Mouse (Mus musculus) limb, embryonic 15.5 days (tissue): Measurements from ENCODE around the gene Rbms1. TPM values are rescaled to one million over a fixed set of nuclear protein-coding genes. Genes with fewer than 3 reads are reported as not detected.

Experiments
- ATAC-seq: fragments of 200-750 bp; cut with Nextera tagmentation; 2 replicates; pipeline ENCODE4 v1.8.0; 2017; ENCODE audit warnings: low read depth, moderate TSS enrichment; ENCODE audit not compliant: insufficient number of reproducible peaks, low FRiP score, low TSS enrichment
- H3K27ac ChIP-seq: fragments of 300-500 bp; sonication (generic); 2 replicates; pipeline ENCODE4 v1.5.1; 2015; ENCODE audit warnings: moderate library complexity, mild to moderate bottlenecking, inconsistent platforms
- H3K27me3 ChIP-seq: fragments of 300-500 bp; sonication (generic); 2 replicates; pipeline ENCODE4 v1.6.1; 2015; ENCODE audit warnings: inconsistent platforms
- H3K36me3 ChIP-seq: fragments of 300-500 bp; sonication (generic); 2 replicates; pipeline ENCODE4 v1.6.1; 2015; ENCODE audit warnings: inconsistent platforms
- H3K4me1 ChIP-seq: fragments of 300-500 bp; sonication (generic); 2 replicates; pipeline ENCODE4 v1.6.1; 2015; ENCODE audit warnings: inconsistent platforms
- H3K4me2 ChIP-seq: fragments of 300-500 bp; sonication (generic); 2 replicates; pipeline ENCODE4 v1.6.1; 2015; ENCODE audit warnings: mild to moderate bottlenecking, inconsistent platforms
- H3K4me3 ChIP-seq: fragments of 300-500 bp; sonication (generic); 2 replicates; pipeline ENCODE4 v1.5.1; 2015; ENCODE audit warnings: mild to moderate bottlenecking, inconsistent platforms
- H3K9ac ChIP-seq: fragments of 300-500 bp; sonication (generic); 2 replicates; pipeline ENCODE4 v1.6.1; 2015; ENCODE audit warnings: inconsistent platforms
- H3K9me3 ChIP-seq: fragments of 300-500 bp; sonication (generic); 2 replicates; pipeline ENCODE4 v1.6.1; 2016; ENCODE audit warnings: inconsistent platforms
- WGBS: fragments of 180-500 bp; shearing (Covaris S2); methylation state at CpG from one replicate; pipeline ENCODE4 v1.1.7; 2015; 5-methylcytosine and 5-hydroxymethylcytosine counted together
- polyA plus RNA-seq: library from polyadenylated mRNA; unstranded; fragments of >200 nt; fragmentation: Nextera tagmentation; extraction: Ambion mirVana; gene quantifications from 2 replicates; pipeline ENCODE4 v1.2.1, GENCODE M21; 2015

Rbms1 gene
- polyA plus RNA-seq, 1 experiment from 2014 or later, result 138 TPM

DNA sequence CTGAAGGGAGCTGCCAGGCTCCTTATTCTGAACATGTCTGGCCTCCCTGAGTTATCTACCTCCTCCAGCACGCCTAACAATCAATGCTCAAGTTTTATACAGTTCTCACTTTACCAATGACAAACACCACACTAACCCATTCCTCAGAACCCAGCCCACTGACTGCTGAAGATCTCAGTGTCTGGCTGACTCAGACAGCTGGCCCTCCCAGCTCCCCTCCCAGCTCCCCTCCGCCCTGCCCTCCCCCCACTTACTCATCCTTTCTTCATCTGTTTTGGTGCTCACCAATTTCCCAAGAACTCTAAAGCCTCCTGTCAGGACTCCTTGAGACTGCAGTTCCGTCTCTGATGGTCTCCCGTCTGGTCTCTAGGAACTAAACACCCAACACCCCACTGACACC, 92.5 kb downstream of the Rbms1 start:
- WGBS, result 53% methylated on average over 4 of the region's 4 CpGs
- ATAC-seq, result no peak
- Histone ChIP-seq H3K9me3 (no peaks in the 10 kb centered on the region), H3K9ac (no peak overlapping the region), H3K36me3 (no peaks in the 10 kb centered on the region), H3K27ac (peak overlapping the region; percentile 18; the same call in 1 of the 2 replicates), H3K27me3 (no peaks in the 10 kb centered on the region), H3K4me1 (peaks cover 30% of the 10 kb centered on the region), H3K4me3 (no peak overlapping the region), H3K4me2 (no peak overlapping the region)

DNA sequence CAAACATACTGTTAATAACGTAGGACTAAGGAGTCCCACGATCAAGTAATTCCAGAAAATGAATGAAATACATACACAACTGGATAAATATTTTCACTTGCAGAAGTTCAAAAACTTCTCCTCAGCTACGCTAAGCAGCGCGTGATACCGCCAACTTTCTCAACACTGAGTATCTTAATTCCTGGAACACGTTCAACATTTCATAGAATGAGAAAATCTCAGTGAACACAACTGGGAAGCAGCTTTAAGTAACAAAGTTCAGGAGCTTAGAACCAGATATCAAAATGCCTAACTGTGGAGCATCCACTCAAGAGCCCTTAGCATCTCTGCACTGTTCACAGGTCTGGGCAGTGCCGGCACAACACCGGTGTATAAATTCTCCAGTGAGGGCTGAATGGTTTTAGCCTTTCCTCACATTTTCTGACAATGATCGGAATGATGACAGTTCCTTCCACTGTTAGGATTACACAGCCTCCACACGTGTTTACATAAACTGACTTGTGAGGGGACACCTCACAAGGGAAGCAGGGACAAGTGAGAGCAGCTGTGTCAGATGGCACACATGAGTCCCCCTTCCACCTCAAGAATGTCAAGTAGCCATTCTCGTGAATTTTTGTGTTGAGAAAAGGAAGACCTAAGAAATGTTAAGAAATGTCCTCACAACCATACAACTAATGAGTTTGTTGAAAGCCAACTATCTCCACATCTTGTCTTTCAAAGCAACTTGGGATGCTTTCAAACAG, 93.8 kb downstream of the Rbms1 start:
- no peak overlapping the region for H3K4me3 ChIP-seq
- no peak for ATAC-seq
- H3K27me3 ChIP-seq, result no peaks in the 10 kb centered on the region
- H3K9ac ChIP-seq, result no peak overlapping the region
- H3K4me2 ChIP-seq, result no peak overlapping the region
- peaks cover 40% of the 10 kb centered on the region for H3K4me1 ChIP-seq
- H3K27ac ChIP-seq, result no peak overlapping the region
- no peaks in the 10 kb centered on the region for H3K9me3 ChIP-seq
- no peaks in the 10 kb centered on the region for H3K36me3 ChIP-seq
- 77% methylated on average over 12 of the region's 12 CpGs for WGBS

DNA sequence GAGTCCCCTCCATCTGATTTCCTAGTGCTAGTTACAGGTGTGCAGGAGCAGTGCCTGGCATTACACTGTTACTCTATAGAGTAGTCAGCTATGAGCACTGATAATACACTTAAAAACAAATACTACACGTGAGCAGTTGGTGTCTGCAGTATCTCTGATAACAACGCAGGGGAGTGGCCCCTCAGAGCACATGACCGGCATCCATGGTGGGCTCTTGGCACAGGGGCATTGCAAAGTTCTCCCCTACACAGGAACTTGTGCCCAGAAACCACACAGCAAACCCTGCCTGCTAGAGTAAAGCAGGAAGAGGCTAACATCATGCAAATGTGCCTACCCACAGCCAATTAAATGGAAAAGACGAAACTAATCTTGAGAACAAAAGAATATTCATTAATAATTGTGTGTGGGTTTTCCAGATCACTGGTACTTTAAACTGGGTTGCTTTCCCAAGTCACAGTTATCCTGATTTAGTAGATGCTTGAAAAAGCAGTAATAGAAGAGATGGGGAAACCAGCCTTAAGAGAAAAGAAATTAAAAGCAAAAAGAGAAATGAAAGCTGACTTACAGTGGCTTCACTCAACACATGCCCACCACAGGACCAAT, 94.8 kb downstream of the Rbms1 start:
- Histone ChIP-seq H3K36me3 (no peaks in the 10 kb centered on the region), H3K9ac (no peak overlapping the region), H3K27ac (no peak overlapping the region), H3K27me3 (no peaks in the 10 kb centered on the region), H3K4me2 (no peak overlapping the region), H3K4me1 (peaks cover 48% of the 10 kb centered on the region), H3K4me3 (no peak overlapping the region), H3K9me3 (no peaks in the 10 kb centered on the region)
- ATAC-seq, result no peak
- 84% methylated on average over 4 of the region's 4 CpGs for WGBS

DNA sequence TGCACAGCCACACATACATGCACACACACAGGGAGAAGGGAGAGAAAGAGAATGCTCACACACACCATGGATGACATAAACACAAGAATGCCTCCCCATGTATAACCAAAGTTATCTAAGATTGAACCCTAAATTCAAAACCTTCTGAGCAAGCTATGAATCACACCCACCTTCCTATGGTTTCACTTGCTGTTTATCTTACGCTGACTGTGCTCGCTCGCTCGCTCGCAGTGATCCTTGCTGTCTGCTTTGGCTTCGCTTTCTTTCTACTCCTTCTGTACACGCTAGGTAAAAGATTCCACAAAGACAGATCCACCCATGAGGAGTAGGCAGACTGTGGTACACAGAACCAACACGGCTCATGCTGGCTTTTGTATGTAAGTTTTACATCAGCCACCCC, 95.7 kb downstream of the Rbms1 start:
- H3K4me2 ChIP-seq, result no peak overlapping the region
- no peak overlapping the region for H3K4me3 ChIP-seq
- no peak for ATAC-seq
- H3K9me3 ChIP-seq, result no peaks in the 10 kb centered on the region
- H3K27ac ChIP-seq, result no peak overlapping the region
- no peak overlapping the region for H3K9ac ChIP-seq
- H3K4me1 ChIP-seq, result peaks cover 43% of the 10 kb centered on the region
- H3K36me3 ChIP-seq, result no peaks in the 10 kb centered on the region
- WGBS, result 95% methylated on average over 8 of the region's 8 CpGs
- no peaks in the 10 kb centered on the region for H3K27me3 ChIP-seq

DNA sequence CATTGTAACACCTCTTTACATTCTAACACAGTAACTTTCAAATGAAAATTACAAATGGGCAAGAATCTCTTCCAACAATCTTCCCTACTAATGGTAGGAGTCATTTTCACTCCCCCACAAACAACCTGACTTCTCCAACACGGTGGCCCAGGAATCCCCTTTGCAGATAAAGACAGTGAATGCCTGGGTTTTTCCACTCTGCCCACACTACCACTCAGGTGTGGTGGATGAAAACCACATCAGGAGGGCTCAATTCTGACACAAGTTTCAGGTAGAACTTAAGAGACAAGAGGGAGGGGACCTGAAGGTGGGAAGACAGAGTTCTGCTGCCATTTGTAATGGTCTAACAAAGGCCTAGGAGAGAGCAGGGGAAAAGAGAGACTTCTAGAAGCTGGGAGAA, 97.1 kb downstream of the Rbms1 start:
- Histone ChIP-seq H3K4me1 (peaks cover 35% of the 10 kb centered on the region), H3K9me3 (no peaks in the 10 kb centered on the region), H3K27me3 (no peaks in the 10 kb centered on the region), H3K4me2 (no peak overlapping the region), H3K27ac (no peak overlapping the region), H3K36me3 (0 out of 2 replicates have a peak, but pooled peaks cover 3% of the 10 kb centered on the region), H3K4me3 (no peak overlapping the region), H3K9ac (no peak overlapping the region)
- ATAC-seq, result no peak
- 50% methylated on average over 1 of the region's 1 CpGs for WGBS

DNA sequence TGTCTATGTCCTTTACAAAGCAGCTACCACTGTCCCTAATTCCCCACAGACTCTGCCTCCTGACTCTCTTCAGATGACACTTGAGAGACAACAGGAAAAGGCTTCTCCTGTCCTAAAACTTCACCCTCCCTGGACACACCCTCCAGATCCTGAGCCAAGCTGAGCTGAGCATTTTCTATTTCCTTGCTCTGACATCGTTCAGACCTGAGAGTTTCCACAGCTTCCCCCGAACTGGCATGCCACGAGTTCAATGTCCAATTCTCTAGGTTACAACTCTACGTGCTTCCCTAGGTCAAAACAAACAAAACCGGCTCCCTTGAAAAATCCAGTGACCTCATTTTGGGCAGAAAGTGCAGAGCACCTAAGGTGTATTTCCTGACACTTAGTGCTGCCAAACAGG, 98.0 kb downstream of the Rbms1 start:
- Histone ChIP-seq H3K9ac (no peak overlapping the region), H3K4me2 (no peak overlapping the region), H3K4me1 (peaks cover 29% of the 10 kb centered on the region), H3K27ac (0 out of 2 replicates have a peak overlapping the region, but pooled peaks have one; percentile 6), H3K9me3 (no peaks in the 10 kb centered on the region), H3K36me3 (0 out of 2 replicates have a peak, but pooled peaks cover 3% of the 10 kb centered on the region), H3K27me3 (no peaks in the 10 kb centered on the region), H3K4me3 (no peak overlapping the region)
- no peak for ATAC-seq
- WGBS, result 51% methylated on average over 5 of the region's 5 CpGs

DNA sequence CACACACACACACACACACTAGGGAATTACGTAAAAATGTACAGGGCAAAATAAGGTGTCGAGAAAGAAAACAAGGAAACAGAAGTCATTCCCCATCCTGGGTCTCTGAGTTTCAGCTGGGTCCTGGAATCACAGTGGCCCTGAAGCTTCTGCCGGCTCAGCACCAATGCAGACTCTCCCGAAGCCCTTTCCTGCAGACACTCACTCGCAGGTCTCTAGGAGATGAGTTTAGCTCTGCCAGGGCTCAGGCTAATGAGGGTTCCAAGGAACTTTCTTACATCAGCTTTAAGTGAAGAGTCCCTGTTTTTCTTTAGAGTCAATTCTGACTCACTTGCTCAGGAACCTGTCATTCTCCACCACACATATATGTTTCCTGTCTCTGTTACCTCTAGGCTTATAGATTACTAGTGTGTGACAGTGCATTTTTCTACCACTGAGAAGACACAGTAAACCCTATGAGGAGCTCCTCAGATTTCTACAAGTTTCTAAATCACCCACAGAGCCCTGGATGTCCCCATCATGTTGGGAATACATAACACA, 98.7 kb downstream of the Rbms1 start:
- Histone ChIP-seq H3K4me3 (no peak overlapping the region), H3K9me3 (no peaks in the 10 kb centered on the region), H3K27ac (peak overlapping the region; percentile 34; the same call in 1 of the 2 replicates), H3K4me1 (peaks cover 29% of the 10 kb centered on the region), H3K9ac (no peak overlapping the region), H3K4me2 (no peak overlapping the region), H3K27me3 (no peaks in the 10 kb centered on the region), H3K36me3 (0 out of 2 replicates have a peak, but pooled peaks cover 6% of the 10 kb centered on the region)
- 62% methylated on average over 5 of the region's 5 CpGs for WGBS
- no peak for ATAC-seq

DNA sequence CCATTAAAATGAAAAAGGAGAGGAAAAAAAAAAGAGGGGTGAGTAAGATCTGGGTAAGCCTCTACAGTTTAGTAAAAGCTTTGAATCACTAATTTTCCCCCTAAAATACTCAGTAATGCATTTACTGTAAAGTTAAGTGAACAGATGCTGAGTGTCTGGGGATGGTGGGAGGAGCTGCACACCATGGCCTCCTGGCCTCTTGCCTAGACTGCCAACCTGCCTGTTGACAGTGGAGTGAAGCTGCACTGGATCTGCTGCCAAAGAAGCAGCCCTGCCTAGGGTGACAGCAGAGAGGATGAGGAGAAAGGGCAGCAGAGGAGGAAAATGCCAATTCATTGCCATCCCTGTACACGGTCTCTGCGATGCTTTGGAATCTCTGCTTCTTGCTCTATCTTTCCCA, 99.2 kb downstream of the Rbms1 start:
- WGBS, result 86% methylated on average over 2 of the region's 2 CpGs
- ATAC-seq, result no peak

DNA sequence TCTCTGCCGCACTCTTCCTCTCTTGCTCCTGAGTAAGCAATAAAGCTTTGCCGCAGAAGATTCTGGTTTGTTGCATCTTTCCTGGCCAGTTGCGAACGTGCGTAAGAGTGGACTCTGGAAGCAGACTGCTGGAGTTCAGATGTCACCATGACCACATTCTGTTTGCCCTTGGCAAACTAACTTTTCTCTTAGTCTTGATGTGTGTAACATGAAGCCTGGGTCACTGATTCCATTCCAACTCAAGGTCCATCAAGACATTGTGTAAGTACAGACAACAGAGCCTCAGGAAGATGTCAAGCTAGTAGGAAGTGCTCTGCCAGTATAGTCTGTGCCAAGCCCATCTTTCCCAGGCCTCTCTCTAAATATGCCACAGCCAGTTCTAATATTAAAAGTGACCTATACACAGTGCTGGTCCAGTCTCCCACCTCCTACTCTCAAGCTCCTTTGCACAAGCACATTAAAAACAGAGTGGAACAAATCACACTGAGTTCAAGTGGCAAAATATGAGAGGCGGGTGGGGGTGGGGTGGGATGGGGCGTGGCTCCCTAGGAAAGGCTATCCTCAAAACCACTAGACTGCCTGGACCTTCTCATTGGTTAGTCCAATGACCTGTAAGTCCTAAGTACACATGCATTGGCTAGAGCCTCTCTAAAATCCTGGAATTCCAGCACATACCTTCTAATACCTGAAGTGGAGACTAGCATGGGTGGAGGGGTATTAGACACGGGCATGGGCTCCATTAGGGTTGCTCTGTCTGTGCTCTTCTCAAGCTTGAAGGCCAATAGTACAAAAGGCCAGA, 99.9 kb downstream of the Rbms1 start:
- WGBS, result 92% methylated on average over 8 of the region's 8 CpGs
- peaks cover 14% of the 10 kb centered on the region; the same call in 1 of the 2 replicates for H3K36me3 ChIP-seq
- H3K27me3 ChIP-seq, result no peaks in the 10 kb centered on the region
- ATAC-seq, result no peak
- no peaks in the 10 kb centered on the region for H3K9me3 ChIP-seq
- H3K4me1 ChIP-seq, result peaks cover 29% of the 10 kb centered on the region
- H3K4me3 ChIP-seq, result no peak overlapping the region
- no peak overlapping the region for H3K4me2 ChIP-seq
- no peak overlapping the region for H3K27ac ChIP-seq
- no peak overlapping the region for H3K9ac ChIP-seq

More for the DNA sequence above, 99.2 kb downstream of the Rbms1 start:
- H3K36me3 ChIP-seq, result peaks cover 8% of the 10 kb centered on the region; the same call in 1 of the 2 replicates
- H3K4me2 ChIP-seq, result no peak overlapping the region
- no peak overlapping the region for H3K4me3 ChIP-seq
- peak overlapping the region; percentile 34; the same call in 1 of the 2 replicates for H3K27ac ChIP-seq
- H3K27me3 ChIP-seq, result no peaks in the 10 kb centered on the region
- no peaks in the 10 kb centered on the region for H3K9me3 ChIP-seq
- H3K9ac ChIP-seq, result no peak overlapping the region
- peaks cover 29% of the 10 kb centered on the region for H3K4me1 ChIP-seq

DNA sequence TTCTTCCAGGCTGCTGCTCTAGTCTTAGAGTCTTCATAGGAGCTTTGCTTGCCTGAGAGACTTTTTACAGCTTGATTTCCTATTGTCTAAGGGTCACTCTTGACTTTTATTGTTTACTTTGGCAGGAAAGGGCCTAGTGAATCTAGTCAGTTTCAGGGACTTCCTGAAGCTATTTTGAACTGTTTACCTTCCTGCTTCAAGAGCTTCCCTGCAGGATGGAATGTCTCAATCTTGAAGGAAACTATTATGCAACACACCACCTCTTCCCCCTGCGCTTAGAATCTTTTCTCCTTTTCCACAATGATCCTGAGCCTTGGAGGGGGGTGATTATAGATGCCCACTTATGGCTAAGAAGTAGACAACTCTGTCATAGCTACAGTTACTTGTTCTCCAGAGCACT, 104.9 kb downstream of the Rbms1 start:
- no peak for ATAC-seq
- Histone ChIP-seq H3K27me3 (no peaks in the 10 kb centered on the region), H3K36me3 (peaks cover 14% of the 10 kb centered on the region; the same call in 1 of the 2 replicates), H3K4me3 (no peak overlapping the region), H3K4me2 (no peak overlapping the region), H3K9me3 (no peaks in the 10 kb centered on the region), H3K9ac (no peak overlapping the region), H3K4me1 (no peaks in the 10 kb centered on the region; the same call in 1 of the 2 replicates), H3K27ac (no peak overlapping the region)
- WGBS, result 83% methylated on average over 1 of the region's 1 CpGs

DNA sequence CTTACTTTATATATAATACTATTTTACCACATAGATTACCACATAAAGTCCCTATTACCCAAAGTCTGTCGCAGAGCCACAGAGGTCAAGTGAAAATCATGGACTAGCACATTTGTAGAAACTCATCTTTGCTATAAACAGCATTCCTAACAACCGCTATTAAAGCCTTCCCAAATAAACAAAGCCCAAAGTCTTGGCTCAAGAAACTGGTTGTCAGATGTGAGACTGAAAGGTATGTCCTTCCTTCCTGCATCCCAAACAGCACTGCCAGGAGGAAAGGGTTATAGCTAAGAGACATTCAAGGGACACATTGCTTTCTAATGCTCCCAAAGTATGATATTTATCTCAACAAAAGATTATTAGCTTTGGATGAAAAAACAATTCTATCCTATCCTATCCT, 106.9 kb downstream of the Rbms1 start:
- 67% methylated on average over 2 of the region's 2 CpGs for WGBS
- Histone ChIP-seq H3K36me3 (peaks cover 11% of the 10 kb centered on the region; the same call in 1 of the 2 replicates), H3K9ac (no peak overlapping the region)

More for the DNA sequence above, 106.9 kb downstream of the Rbms1 start:
- Histone ChIP-seq H3K9me3 (no peaks in the 10 kb centered on the region), H3K4me3 (no peak overlapping the region), H3K4me1 (peaks cover 8% of the 10 kb centered on the region), H3K27ac (0 out of 2 replicates have a peak overlapping the region, but pooled peaks have one; percentile 51), H3K4me2 (no peak overlapping the region), H3K27me3 (no peaks in the 10 kb centered on the region)
- ATAC-seq, result no peak
